23 mouse cellular contexts compared by ENCODE assay signal in the genomic region with DNA sequence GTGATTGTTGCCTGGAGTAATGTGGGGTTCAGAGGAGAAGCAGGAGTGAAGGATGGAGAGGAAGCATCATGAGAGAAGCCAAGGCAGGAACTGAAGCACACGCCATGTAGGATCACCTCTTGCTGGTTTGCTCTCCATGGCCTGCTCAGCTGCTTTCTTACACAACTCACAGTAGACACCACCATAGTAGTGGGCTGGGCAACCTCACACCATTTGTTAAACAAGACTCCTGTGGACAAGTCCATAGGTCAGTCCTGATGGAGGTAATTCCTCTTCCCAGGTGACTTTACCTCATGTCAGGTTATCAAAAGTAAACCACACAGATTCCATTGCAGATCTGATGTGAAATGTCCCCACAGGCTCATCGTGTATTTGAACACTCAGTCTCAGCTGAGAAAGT.
"Had no signal": no experiment of that assay in that cellular context is flagged by ENCODE, and none has a peak within 500 bp of the region (broad histone marks: within the 10 kb centered on the region; RNA-seq: fewer than 3 reads in every experiment).

No protein-coding gene starts in this region.

- H3K4me2 ChIP-seq: heart, embryonic 11.5 days; heart, embryonic 13.5 days; heart, embryonic 15.5 days; hindbrain, embryonic 12.5 days; hindbrain, embryonic 14.5 days; intestine, embryonic 15.5 days; limb, embryonic 12.5 days; liver, embryonic 13.5 days had no signal

- H3K9me3 ChIP-seq: heart, embryonic 15.5 days; hindbrain, embryonic 10.5 days; hindbrain, embryonic 12.5 days; intestine, embryonic 15.5 days; limb, embryonic 10.5 days; limb, embryonic 12.5 days; liver, embryonic 13.5 days had no signal

- DNase-seq: gastrocnemius, adult 2 months; gastrocnemius, postnatal 10 days; gastrocnemius, postnatal 25 days; heart, adult 2 months; heart, postnatal 4 days; kidney, adult 18-20 months; kidney, adult 8-10 months; kidney, postnatal 4 days; liver, embryonic 13.5 days had no signal

- H3K27me3 ChIP-seq: heart, embryonic 13.5 days; heart, embryonic 15.5 days; hindbrain, embryonic 12.5 days; intestine, embryonic 15.5 days; limb, embryonic 12.5 days; liver, embryonic 13.5 days had no signal

- H3K36me3 ChIP-seq: heart, embryonic 13.5 days; heart, embryonic 15.5 days; hindbrain, embryonic 10.5 days; hindbrain, embryonic 12.5 days; intestine, embryonic 15.5 days; limb, embryonic 10.5 days; limb, embryonic 12.5 days; liver, embryonic 13.5 days had no signal

- H3K4me1 ChIP-seq: hindbrain, embryonic 10.5 days; hindbrain, embryonic 12.5 days; intestine, embryonic 15.5 days; limb, embryonic 10.5 days; limb, embryonic 12.5 days; liver, embryonic 13.5 days had no signal

- ATAC-seq: hindbrain, embryonic 16.5 days; inflammation-experienced regulatory T-cells, adult 6 months; intestine, embryonic 15.5 days; intestine, postnatal 0 days had no signal

- H3K27ac ChIP-seq: gastrocnemius, adult 2 months; heart, adult 2 months; heart, embryonic 13.5 days; heart, embryonic 15.5 days; hindbrain, embryonic 10.5 days; hindbrain, embryonic 12.5 days; hindbrain, embryonic 14.5 days; intestine, embryonic 15.5 days; layer of hippocampus, adult 2 months; left cerebral cortex, adult 2 months; limb, embryonic 10.5 days; limb, embryonic 12.5 days; liver, embryonic 13.5 days had no signal

- H3K9ac ChIP-seq: heart, embryonic 13.5 days; heart, embryonic 15.5 days; hindbrain, embryonic 12.5 days; hindbrain, embryonic 14.5 days; intestine, embryonic 15.5 days; limb, embryonic 12.5 days; liver, embryonic 13.5 days had no signal

- H3K4me3 ChIP-seq: gastrocnemius, adult 2 months; heart, adult 2 months; heart, embryonic 13.5 days; heart, embryonic 15.5 days; hindbrain, embryonic 10.5 days; hindbrain, embryonic 12.5 days; intestine, embryonic 15.5 days; layer of hippocampus, adult 2 months; left cerebral cortex, adult 2 months; limb, embryonic 10.5 days; limb, embryonic 12.5 days; liver, embryonic 13.5 days had no signal
